Comparison of ENCODE assay signal across 24 mouse cellular contexts in the genomic region with DNA sequence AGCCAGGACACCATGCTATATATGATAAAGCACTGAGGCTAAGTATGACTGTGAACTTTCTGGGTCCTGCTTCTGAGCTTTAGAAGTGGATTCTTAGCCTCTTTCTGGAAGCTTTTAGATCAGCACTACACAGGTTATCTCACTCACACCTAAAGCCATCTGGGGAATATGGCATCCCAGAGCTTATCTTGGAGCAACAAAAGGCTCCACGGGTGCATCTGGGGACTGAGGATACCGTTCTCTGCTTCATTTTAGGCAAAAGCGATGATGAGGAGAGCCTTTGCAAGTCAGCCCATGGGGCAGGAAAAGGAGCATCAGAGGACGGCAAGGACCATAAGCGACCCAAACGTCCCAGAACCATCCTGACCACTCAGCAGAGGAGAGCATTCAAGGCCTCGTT.
"Had no signal": no experiment of that assay in that cellular context is flagged by ENCODE, and none has a peak within 500 bp of the region (broad histone marks: within the 10 kb centered on the region; RNA-seq: fewer than 3 reads in every experiment).

No protein-coding gene starts in this region.

- ATAC-seq: hindbrain, embryonic 16.5 days; inflammation-experienced regulatory T-cells, adult 6 months; intestine, embryonic 15.5 days; intestine, postnatal 0 days had no signal

- H3K36me3 ChIP-seq: heart, embryonic 13.5 days; heart, embryonic 15.5 days; hindbrain, embryonic 10.5 days; hindbrain, embryonic 12.5 days; intestine, embryonic 15.5 days; limb, embryonic 13.5 days; limb, embryonic 15.5 days had no signal

- H3K4me1 ChIP-seq: heart, embryonic 13.5 days; heart, embryonic 15.5 days; hindbrain, embryonic 10.5 days; hindbrain, embryonic 12.5 days; intestine, embryonic 15.5 days; limb, embryonic 13.5 days; limb, embryonic 15.5 days had no signal

- H3K4me3 ChIP-seq: gastrocnemius, adult 2 months; heart, embryonic 15.5 days; hindbrain, embryonic 10.5 days; hindbrain, embryonic 12.5 days; intestine, embryonic 15.5 days; layer of hippocampus, adult 2 months; left cerebral cortex, adult 2 months; limb, embryonic 13.5 days; limb, embryonic 15.5 days had no signal

- H3K4me2 ChIP-seq: heart, embryonic 15.5 days; hindbrain, embryonic 12.5 days; hindbrain, embryonic 14.5 days; intestine, embryonic 15.5 days; limb, embryonic 13.5 days; limb, embryonic 15.5 days had no signal

- H3K27ac ChIP-seq: gastrocnemius, adult 2 months; heart, embryonic 13.5 days; heart, embryonic 15.5 days; hindbrain, embryonic 10.5 days; hindbrain, embryonic 12.5 days; hindbrain, embryonic 14.5 days; intestine, embryonic 15.5 days; layer of hippocampus, adult 2 months; left cerebral cortex, adult 2 months; limb, embryonic 13.5 days; limb, embryonic 15.5 days; liver, embryonic 14.5 days had no signal

- DNase-seq: gastrocnemius, adult 2 months; gastrocnemius, postnatal 10 days; gastrocnemius, postnatal 25 days; heart, adult 18-20 months; heart, postnatal 4 days; kidney, adult 18-20 months; kidney, adult 8-10 months; kidney, postnatal 10 days; kidney, postnatal 25 days; kidney, postnatal 4 days had no signal

- H3K27me3 ChIP-seq: heart, embryonic 13.5 days; heart, embryonic 15.5 days; hindbrain, embryonic 12.5 days; intestine, embryonic 15.5 days; limb, embryonic 13.5 days; limb, embryonic 15.5 days had no signal

- H3K9me3 ChIP-seq: heart, embryonic 13.5 days; heart, embryonic 15.5 days; hindbrain, embryonic 10.5 days; hindbrain, embryonic 12.5 days; intestine, embryonic 15.5 days; limb, embryonic 13.5 days; limb, embryonic 15.5 days had no signal

- H3K9ac ChIP-seq: heart, embryonic 13.5 days; heart, embryonic 15.5 days; hindbrain, embryonic 12.5 days; hindbrain, embryonic 14.5 days; intestine, embryonic 15.5 days; limb, embryonic 13.5 days; limb, embryonic 15.5 days; liver, embryonic 14.5 days had no signal
